Mouse (Mus musculus) liver, adult 10 weeks (tissue): ENCODE measurements around the gene Hmox1. TPM values are rescaled to one million over a fixed set of nuclear protein-coding genes. Genes with fewer than 3 reads are reported as not detected.

Experiments
- polyA plus RNA-seq: library from polyadenylated mRNA; stranded (reverse); fragments of 350-450 nt; fragmentation: Illumina TruSeq; extraction: RNeasy Lipid Tissue Mini Kit (QIAGEN cat#74804); gene quantifications from one replicate; pipeline ENCODE4 v1.2.3, GENCODE M21; 2014; ENCODE audit warnings: low read depth, low replicate concordance

Gene Hmox1
- 7.0 TPM for polyA plus RNA-seq

DNA sequence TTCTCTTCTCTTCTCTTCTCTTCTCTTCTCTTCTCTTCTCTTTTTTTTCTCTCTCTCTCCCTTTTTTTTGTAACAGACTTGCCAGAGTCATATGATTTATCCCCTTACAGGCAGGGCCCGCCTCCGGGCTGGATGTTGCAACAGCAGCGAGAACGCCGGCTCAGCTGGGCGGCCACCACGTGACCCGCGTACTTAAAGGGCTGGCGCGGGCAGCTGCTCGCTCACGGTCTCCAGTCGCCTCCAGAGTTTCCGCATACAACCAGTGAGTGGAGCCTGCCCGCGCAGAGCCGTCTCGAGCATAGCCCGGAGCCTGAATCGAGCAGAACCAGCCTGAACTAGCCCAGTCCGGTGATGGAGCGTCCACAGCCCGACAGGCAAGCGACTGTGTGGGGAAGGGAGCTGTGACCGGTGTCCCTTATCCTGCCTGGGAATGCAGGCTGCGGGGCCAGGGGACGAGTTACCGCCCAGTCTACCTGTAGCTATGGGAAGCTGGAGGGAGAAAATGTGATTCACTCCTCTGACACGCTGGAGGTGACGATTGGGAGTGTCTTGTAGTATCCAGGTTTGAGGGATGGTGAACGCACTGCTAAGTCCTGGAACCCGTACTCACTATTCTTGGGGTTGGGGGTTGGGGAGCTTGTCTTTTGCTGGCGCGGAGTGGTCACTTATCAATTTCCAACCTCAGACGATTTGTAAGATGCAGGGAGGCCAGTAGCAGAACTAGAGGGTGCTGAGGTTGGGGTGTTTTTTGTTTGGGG is at the start of gene Hmox1:
Gene Hmox1 (plus strand): TSS at position 223 of the 758 bp plus-strand sequence.

DNA sequence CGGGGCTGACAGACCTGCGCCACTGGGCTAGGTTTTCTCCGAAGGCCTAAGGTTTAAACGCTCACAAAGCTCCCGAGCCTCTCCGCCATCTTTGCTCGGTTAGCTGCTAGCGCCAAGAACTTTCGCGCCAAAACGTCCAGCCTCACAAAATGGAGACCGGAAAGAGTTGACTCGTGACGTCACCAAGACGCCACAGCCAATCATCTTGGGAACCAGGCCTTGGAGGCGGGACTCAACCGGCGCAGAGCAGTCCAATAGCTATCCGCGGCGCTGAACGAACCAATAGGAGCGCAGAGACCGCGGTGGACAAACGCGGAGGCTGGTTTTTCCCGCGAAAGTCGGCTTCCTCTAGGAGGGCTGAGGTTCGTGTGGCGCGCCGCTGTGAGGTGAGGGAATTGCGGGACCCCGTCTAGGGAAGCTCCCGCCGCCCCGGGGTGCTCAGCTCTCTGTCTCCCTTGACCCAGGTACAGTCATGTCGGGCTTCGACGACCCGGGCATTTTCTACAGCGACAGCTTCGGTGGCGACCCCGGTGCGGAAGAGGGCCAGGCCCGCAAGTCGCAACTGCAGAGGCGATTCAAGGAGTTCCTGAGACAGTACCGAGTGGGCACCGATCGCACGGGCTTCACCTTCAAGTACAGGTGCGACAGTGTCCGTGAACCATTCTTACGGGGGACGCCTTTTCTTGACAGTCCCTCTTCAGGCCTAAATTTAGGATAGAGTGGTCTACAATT is 16.0 kb downstream of the Hmox1 start, which contains the start of gene Mcm5:
Gene Mcm5 (plus strand): TSS at position 334 of the 732 bp plus-strand sequence.

Other genes starting within 250 kb of the Hmox1 start
- gene Isx, start 220.4 kb upstream of the Hmox1 start, polyA plus RNA-seq: not detected
- gene Hmgxb4, start 100.3 kb upstream of the Hmox1 start, polyA plus RNA-seq: 5.4 TPM
- 1.7 TPM for gene Tom1, start 59.9 kb upstream of the Hmox1 start, polyA plus RNA-seq
- not detected for gene Mcm5, start 15.9 kb downstream of the Hmox1 start, polyA plus RNA-seq
- not detected for gene Rasd2, start 120.3 kb downstream of the Hmox1 start, polyA plus RNA-seq